Mouse (Mus musculus) kidney, adult 2 months (tissue): ENCODE measurements around the gene Ncbp3. TPM values are rescaled to one million over a fixed set of nuclear protein-coding genes. Genes with fewer than 3 reads are reported as not detected.
A peak's percentile ranks its signal among the peaks of the same experiment; 100 is the strongest.

ENCODE experiments used
- DNase-seq: peaks from one replicate; pipeline ENCODE4 v3.0.0; 2021
- H3K27ac ChIP-seq: fragments of 200-500 bp; 2 replicates; pipeline ENCODE4 v1.5.1; 2012; ENCODE audit warnings: low read depth, low read length, control low read depth, inconsistent platforms; ENCODE audit not compliant: insufficient read depth
- H3K27me3 ChIP-seq: fragments of 200-500 bp; replicated peaks from 2 replicates; pipeline ENCODE4 v1.6.1; 2012; ENCODE audit warnings: mild to moderate bottlenecking, moderate library complexity, low read length, inconsistent platforms; ENCODE audit not compliant: control insufficient read depth, insufficient read depth
- H3K36me3 ChIP-seq: fragments of 200-500 bp; 2 replicates; pipeline ENCODE4 v1.6.1; 2012; ENCODE audit warnings: mild to moderate bottlenecking, moderate library complexity, low read length, inconsistent platforms; ENCODE audit not compliant: control insufficient read depth, insufficient read depth
- H3K4me1 ChIP-seq: fragments of 200-500 bp; 2 replicates; pipeline ENCODE4 v1.6.1; 2011; ENCODE audit warnings: low read length; ENCODE audit not compliant: control insufficient read depth, insufficient read depth
- H3K4me3 ChIP-seq: fragments of 200-500 bp; 2 replicates; pipeline ENCODE4 v1.5.1; 2011; ENCODE audit warnings: mild to moderate bottlenecking, low read depth, low read length, control low read depth; ENCODE audit not compliant: insufficient read depth
- CTCF ChIP-seq: fragments of 200-500 bp; conservative IDR thresholded peaks from 2 replicates; pipeline ENCODE4 v1.5.1; 2011; ENCODE audit warnings: low read depth, mild to moderate bottlenecking, control low read depth, low read length, moderate library complexity, mixed read lengths; ENCODE audit not compliant: insufficient read depth, insufficient read length
- POLR2A ChIP-seq: fragments of 200-500 bp; IDR thresholded peaks from one replicate; pipeline ENCODE4 v1.6.1; 2011; ENCODE audit warnings: low read depth, low read length, control low read depth
- WGBS: fragments of 180-500 bp; shearing (Covaris S2); methylation state at CpG from one replicate; pipeline ENCODE4 v1.1.7; 2018; 5-methylcytosine and 5-hydroxymethylcytosine counted together
- polyA plus RNA-seq: library from polyadenylated mRNA; depleted of rRNA; stranded (reverse); fragments of >200 nt; gene quantifications from 2 replicates; pipeline ENCODE4 v1.2.3, GENCODE M21; 2012

The Ncbp3 gene
- polyA plus RNA-seq, 1 experiment, result 2.9 TPM

DNA sequence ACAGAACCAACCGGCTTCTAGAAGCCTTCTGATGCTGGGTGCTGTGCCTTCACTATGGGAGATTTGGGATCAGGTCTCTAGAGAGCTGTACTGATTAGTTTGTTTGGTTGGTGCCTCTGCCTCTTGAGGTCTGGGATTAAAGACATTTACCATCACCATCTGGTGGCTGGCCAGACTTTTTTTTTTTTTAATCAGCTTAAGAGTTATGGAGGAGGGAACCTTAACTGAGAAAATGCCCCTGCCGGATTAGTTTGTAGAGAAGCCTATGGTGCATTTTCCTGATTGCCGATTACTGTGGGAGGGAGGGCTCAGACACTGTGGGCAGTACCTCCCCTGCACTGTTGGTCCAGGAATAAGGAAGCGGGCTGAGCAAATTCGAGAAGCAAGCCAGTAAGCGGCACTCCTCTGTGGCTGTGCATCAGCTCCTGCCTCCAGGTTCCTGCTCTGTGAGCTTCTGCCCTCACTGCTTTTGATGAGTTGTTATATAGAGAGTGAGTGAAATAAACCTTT lies 29.7 kb downstream of the Ncbp3 start:
- H3K27me3 ChIP-seq, result no peaks in the 10 kb centered on the region
- no peaks in the 10 kb centered on the region for H3K4me1 ChIP-seq
- TF ChIP-seq POLR2A (no peak), CTCF (no peak)
- no peak for DNase-seq
- 86% methylated on average over 6 of the region's 6 CpGs for WGBS
- no peak overlapping the region for H3K4me3 ChIP-seq
- H3K36me3 ChIP-seq, result peaks cover 7% of the 10 kb centered on the region
- H3K27ac ChIP-seq, result no peak overlapping the region

DNA sequence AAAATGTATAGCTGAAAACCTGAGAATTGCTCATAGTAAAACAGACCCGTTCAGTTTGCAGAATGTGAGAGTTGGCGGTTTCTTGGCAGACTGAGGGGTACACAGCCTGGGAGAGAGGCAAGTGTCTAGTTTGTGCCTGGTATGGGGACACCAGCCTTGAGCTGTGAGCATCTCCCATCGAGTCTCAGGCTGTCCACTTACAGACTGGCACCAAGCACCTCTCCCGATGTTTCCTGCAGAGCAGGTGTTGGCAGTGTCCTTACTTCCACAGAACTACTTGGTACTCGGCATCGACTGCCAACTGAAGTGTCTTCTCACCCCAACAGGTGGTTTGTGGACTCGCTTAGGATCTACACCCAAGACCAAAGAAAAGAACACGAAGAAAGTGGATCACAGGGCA lies 31.0 kb downstream of the Ncbp3 start:
- H3K27me3 ChIP-seq, result no peaks in the 10 kb centered on the region
- H3K4me3 ChIP-seq, result no peak overlapping the region
- no peak for TF ChIP-seq CTCF
- no peak for TF ChIP-seq POLR2A
- no peak for DNase-seq
- 96% methylated on average over 8 of the region's 8 CpGs for WGBS
- no peaks in the 10 kb centered on the region for H3K4me1 ChIP-seq
- peaks cover 7% of the 10 kb centered on the region for H3K36me3 ChIP-seq
- no peak overlapping the region for H3K27ac ChIP-seq

DNA sequence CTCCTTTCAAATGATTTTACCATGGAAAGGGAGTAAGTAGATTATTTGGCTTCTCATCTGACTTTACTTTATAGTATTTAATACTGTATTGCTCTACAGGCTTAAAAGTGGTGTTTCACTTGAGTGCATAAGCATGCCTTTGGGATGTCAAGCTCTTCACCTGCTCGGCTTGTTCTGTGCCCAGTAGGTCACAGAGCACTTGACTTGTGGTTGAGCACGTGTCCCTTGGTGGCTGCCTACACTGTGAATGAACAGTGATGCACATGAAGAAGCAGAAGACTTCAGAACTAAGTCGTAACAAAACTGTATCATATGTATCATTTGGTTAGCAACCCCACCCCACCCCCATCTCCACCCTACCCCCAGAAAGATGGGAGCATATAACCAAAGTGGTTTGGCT lies 32.7 kb downstream of the Ncbp3 start:
- peaks cover 9% of the 10 kb centered on the region for H3K4me1 ChIP-seq
- H3K27me3 ChIP-seq, result no peaks in the 10 kb centered on the region
- no peak for TF ChIP-seq POLR2A
- H3K4me3 ChIP-seq, result no peak overlapping the region
- peaks cover 7% of the 10 kb centered on the region for H3K36me3 ChIP-seq
- WGBS, result 53% methylated on average over 3 of the region's 3 CpGs
- DNase-seq, result peak; percentile 63
- no peak overlapping the region for H3K27ac ChIP-seq

DNA sequence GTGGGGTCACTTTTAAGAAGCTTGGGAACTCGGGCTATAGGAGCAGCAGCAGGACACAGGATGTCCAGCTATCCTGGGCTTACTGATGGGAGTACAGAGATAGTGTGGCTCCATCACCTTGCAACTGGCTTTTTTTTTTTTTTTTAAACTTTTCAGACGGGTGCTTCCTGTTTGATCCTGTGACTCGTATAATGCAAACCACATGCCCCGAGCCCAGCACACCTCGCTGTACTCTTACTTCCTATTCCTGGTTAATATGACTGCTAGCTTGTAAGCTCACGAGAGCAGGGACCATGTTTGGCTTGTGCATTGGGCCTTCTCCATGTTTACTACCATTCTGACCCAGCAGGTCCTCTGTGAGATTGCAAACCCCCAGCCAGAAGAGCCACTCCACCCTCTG lies 36.7 kb downstream of the Ncbp3 start:
- 47% methylated on average over 6 of the region's 6 CpGs for WGBS
- Histone ChIP-seq H3K27me3 (no peaks in the 10 kb centered on the region), H3K4me3 (no peak overlapping the region), H3K36me3 (no peaks in the 10 kb centered on the region; the same call in none of the 2 replicates), H3K4me1 (peaks cover 11% of the 10 kb centered on the region), H3K27ac (peak overlapping the region; percentile 29; the same call in 1 of the 2 replicates)
- no peak for DNase-seq
- TF ChIP-seq POLR2A (no peak), CTCF (no peak)

DNA sequence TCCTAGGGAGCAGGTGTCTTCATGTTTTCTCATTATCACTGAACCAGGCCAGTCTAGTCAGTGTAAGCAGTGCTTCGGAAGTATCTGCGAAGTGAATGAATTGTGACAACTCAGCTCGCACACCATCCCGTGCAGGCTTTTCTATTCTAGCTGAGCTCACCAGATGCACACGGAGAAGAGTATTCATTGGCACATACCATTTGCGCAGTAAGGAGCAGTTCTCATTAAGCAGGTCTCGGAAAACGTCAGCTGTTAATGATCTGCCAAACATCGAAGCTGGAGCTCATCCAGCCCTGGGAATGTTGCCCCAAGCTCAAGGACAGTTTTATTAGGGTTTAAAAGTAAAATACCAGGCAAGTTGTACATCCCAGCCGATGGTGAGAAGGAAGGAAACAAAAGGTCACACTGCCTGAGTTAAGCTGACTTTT lies 37.2 kb downstream of the Ncbp3 start:
- H3K4me1 ChIP-seq, result peaks cover 11% of the 10 kb centered on the region
- H3K36me3 ChIP-seq, result no peaks in the 10 kb centered on the region; the same call in 1 of the 2 replicates
- no peak overlapping the region for H3K4me3 ChIP-seq
- H3K27me3 ChIP-seq, result no peaks in the 10 kb centered on the region
- 12% methylated on average over 10 of the region's 10 CpGs for WGBS
- no peak for TF ChIP-seq CTCF
- no peak for TF ChIP-seq POLR2A
- peak; percentile 94 for DNase-seq
- H3K27ac ChIP-seq, result peak overlapping the region; percentile 54

DNA sequence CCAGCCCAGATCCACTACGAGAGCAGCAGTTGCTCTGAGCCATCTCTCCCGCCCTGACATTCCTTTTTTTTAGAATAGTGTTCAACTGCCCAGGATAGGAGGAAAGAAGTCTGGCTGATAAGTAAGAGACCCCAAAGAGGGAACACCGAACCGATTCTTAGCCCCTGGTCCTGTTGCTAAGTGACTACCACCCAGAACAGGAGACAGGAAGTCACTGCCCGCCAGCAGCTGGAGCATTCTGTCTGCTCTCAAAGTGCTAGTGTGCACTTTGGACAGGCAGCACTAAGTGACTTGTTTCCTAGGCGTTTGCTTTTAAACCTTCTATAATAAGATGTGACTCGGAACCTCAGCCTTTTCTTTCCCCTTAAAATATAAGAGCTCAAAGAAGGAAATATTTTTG lies 37.8 kb downstream of the Ncbp3 start:
- no peak for TF ChIP-seq POLR2A
- TF ChIP-seq CTCF, result no peak
- H3K27me3 ChIP-seq, result no peaks in the 10 kb centered on the region
- peaks cover 11% of the 10 kb centered on the region for H3K4me1 ChIP-seq
- no peak overlapping the region for H3K4me3 ChIP-seq
- H3K27ac ChIP-seq, result peak overlapping the region; percentile 54
- 25% methylated on average over 7 of the region's 7 CpGs for WGBS
- no peaks in the 10 kb centered on the region; the same call in 1 of the 2 replicates for H3K36me3 ChIP-seq
- DNase-seq, result peak; percentile 61

DNA sequence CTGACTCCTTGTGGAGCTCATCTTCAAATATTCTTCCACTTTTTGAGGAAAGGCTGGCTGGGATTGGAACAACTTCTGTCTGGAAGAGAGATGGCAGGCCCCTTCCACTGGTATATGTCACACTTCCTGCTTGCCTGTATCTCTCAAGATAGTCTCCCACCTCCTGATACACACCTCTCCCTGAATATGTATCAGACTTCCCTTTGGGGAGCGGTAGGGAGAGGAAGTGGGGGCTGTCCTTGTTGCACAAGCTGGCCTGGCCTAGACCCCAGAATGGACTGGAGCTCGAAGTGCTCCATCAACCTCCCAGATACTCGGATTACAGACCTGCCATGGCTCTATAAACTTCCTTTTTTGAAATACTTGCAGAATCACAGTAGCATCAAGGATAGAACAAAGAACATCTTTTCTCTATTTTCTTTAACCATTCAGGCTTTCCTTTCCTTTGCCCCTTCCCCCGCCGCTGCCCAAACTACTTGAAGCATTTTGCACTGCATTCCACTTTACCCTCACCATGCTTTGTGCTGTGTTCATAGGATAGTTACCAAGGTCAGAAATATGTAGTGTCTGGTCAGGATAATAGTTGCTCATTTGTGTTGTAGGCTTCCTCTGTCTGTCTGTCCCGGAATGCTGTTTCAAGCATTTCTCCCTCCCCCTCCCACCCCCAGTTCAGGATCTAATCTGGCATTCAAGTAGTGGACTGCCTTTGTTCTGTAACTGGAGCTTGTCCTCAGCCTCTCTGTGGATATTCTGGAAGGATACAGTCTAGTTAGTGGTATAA lies 40.3 kb downstream of the Ncbp3 start:
- Histone ChIP-seq H3K27ac (no peak overlapping the region), H3K27me3 (no peaks in the 10 kb centered on the region), H3K4me3 (no peak overlapping the region), H3K4me1 (peaks cover 11% of the 10 kb centered on the region), H3K36me3 (no peaks in the 10 kb centered on the region)
- no peak for DNase-seq
- 71% methylated on average over 6 of the region's 6 CpGs for WGBS
- TF ChIP-seq POLR2A, result no peak
- TF ChIP-seq CTCF, result no peak
